Mouse (Mus musculus): ENCODE data around the gene Amh.

Gene Amh

DNA sequence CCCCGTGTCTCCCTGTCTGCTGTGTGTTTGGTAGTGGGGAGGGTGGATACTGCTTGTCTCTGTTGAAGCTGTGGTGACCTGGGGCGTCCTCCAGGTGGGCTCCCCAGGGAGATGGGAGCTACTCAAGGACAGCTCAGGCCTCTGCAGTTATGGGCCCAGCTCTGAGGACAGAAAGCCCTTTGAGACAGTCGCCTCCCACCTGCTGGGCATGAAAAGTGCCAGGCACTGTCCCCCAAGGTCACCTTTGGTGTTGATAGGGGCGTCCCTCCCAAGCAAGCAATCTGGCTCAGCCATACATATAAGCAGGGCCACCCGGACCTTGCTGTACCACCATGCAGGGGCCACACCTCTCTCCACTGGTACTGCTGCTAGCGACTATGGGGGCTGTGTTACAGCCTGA, at the start of gene Amh:
Gene Amh (plus strand): TSS at position 328 of the 400 bp plus-strand sequence.
- no peak for DNase-seq (ENCODE audit: low read depth)

DNA sequence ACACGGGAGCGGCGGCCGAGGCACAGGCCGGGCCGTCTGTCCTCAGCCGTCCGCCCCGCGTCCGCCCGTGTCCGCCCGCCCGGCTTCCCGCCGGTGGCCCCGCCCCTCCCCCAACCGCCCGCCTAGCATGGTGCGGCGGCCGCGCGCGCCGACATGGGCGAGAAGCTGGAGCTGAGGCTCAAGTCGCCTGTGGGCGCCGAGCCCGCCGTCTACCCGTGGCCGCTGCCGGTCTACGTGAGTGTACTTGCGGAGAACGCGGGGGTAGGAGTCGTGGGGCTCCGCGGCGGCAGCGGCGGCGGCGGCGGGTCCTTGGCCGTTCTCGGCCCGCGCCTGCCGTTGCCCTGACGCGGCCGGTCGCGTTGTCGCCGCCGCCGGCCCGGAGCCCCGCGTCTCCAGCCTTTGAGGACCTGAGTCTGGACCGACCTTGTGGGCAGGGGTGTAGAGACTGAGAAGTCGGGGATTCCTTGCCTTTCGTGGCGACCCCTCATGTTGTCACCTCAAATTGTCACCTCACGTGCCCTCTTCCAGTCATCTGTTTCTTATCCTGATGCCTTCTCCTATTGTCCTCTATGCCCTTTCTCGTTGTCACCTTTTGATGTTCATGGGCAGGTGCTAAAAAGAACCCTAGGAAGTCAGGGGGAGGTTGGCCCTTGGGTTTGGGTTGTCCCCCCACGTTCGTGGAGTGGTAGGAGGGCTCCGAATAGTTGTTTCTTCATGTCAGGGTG, 49.6 kb upstream of the Amh start:
- peak; percentile 52 for DNase-seq (ENCODE audit: low read depth)

DNA sequence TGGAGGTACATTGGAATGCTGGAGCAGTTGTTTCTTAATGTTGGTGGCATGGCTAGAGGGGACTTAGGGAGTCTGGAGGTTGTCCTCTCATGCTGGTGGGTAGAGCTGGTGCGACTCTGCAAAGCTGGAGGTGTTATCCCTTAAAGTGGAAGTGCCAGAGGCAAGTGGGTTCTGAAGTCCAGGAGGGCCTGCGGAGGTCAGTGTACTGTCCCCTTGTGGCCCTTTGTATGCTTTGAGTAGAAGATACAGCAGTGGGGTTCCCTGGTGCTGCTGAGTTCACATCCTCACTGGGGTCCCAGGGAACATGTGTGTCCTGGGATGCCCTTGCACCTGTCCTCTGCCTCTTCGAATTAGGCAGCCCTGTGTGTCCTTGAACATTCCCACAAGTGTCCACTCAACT, 48.9 kb upstream of the Amh start:
- peak; percentile 24 for DNase-seq (ENCODE audit: low read depth)

DNA sequence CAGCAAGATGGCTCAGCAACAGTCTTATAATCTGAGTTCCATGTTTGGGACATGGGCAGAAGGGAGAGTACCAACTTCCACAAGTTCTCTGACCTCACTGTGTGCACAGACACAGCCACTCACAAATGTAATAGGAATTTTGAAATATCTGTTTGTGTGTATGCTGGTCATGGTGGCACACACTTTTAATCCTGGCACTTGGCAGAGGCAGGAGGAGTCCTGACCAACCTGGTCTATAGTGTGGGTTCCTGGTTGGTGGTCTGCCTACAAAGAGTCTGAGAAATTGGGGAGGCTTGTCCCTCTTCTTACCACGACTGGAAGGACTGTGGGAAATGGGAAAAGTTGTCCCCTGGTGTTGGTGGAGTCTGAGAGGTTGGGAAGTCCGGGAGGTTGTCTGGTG, 48.5 kb upstream of the Amh start:
- no peak for DNase-seq (ENCODE audit: low read depth)

DNA sequence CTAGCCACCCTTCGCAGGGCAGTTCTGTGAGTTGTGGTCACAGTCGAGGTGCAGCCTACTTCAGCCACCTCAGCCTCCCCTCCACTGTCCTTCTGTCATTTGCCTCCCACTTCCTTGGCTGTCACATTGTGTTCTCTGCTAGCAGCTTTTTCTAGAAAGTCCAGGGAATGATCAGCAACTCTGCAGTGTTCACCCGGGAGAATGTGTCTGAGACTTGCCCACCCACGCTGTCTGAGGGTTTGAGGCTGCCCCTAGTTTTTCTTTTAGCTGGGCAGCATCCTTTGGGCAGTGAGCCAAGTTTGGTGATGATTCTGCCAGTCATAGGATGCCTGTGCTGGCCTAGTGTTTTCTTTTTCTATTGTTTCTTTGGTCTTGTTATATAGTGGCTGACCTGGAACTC, 48.1 kb upstream of the Amh start:
- no peak for DNase-seq (ENCODE audit: low read depth)

DNA sequence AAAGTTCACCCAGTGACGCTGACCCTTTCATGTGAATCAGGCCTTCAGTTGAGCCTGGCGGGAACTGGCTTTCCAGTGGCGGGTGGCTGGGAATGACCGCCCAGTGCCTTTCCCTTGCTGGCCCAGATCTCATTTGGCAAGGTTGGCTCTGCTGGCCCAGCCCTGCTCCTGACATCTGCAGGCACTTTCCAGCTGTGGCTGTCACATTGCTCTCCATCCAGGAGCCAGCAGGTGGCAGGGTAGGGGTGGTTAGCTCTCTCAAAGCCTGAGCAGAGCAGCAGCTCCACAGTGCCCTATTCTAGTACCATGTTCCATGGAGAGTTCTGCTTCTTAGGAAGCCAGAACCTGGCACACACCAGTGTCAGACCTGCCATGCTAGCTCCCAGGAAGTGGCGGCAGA, 47.3 kb upstream of the Amh start:
- DNase-seq (ENCODE audit: low read depth), result peak; percentile 82

DNA sequence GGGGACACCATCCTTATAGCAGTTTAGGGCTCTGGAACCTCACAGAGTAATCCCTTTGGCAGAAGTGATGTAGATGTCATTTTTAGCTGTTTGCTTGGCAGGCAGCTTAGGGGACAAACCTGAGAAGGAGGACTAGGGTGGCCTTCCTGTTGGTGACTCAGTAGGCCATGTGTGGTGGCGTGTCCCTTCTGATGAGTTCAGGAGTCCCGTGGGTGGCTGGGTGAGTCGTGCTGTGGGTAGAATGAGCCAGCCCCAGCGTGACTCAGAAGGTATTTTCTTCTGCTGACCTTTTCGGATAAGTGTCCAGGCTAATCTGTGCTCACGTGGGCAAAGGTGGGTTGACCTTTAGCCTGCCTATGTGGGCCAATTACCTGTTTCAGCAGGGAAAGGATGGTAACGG, 46.4 kb upstream of the Amh start:
- DNase-seq (ENCODE audit: low read depth), result no peak

DNA sequence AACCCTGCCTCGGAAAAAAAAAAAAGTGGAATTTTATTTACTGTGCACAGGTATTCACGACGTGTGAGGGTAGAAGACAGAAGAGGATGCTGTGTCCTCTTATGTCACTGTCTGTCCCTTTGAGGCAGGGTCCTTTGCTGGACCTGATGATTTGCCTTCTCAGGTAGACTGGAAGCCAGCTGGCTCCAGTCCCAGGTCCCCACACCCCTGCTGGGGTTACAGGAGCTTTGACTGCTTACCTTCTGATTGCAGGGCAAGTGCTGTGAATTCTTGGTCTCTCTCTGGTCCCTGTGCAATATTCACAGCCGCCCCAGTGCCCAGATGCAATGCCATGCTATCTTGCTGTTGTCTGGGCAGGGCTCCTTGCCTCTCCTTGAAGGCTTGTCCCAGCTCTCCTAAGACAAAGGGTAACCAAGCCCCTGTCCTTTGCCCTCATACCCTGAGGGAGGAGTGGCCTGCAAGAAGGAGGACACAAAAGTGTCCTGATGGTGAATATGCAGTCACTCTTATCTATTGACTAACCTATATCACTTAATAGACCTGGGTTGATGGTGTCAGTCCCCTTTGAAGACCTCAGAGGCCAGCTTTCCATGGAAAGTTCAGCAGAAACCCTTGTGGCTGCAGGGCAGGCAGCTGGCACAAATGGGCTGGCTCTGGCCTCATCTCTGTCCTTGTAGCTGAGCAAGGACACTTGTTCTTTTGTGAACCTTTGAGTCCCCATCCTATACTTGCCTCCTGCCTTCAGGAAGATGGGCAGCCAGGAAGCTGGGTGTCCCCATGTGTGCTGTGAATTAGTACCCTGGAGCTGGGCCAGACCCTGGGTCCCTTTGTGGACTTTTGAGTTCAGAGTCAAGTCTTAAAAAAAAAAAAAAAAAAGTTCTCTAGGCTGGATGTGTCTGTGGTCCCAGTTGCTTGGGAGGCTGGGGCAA, 44.2 kb upstream of the Amh start:
- DNase-seq (ENCODE audit: low read depth), result no peak

DNA sequence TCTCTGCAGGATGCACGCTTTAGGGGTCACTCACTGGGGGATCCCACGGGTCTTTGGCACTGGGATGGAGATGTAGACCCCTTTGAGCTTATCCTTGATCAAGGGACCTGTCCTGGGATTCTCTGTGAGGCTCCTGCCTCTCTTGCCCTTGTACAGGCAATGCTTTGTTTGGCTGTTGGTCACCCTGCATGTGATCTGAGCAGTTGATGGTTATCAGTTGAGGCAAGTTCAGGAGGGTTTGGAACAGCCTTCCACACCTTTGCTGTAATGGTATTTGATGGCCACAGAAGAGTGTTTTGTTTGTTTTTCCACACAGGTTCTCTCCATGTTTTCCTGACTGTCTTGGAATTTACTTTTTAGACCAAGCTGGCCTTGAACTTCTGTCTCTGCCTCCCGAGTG, 43.2 kb upstream of the Amh start:
- DNase-seq (ENCODE audit: low read depth), result no peak

DNA sequence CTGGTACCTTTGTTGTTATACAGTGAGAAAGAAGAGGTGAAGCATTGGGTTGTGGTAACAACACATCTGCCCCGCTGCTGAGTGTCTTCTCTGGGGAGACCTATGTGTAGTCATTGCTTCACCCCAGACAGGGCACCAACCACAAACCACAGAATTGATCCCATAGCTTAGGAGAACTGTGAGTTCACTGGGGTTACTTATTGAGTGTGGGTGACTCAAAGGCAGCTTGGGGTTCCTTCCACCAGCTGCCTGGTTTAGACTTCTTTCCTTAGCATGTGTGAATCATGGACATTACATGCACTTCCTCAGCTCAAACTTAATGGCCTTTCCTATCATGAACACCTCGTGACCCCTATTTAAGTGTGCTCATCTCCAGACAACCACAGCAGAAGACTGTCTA, 41.5 kb upstream of the Amh start:
- DNase-seq (ENCODE audit: low read depth), result peak; percentile 42

DNA sequence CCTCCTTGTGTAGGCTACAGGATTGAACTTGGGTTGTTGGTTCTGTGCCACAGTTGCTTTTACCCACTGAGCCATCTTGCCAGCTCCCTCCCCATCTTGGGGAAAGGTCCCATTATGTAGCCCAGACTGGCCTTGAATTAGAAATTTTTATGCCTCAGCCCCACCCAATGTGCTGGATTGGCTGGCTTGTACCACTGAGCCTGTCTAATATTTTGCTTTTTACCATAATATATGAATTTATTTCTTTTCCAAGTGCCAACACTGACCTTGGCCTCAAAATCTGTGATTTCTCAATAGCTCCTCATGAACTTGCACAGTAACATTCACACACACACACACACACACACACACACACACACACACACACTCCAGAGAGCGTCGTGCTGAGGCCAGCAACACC, 39.3 kb upstream of the Amh start:
- no peak for DNase-seq (ENCODE audit: low read depth)

DNA sequence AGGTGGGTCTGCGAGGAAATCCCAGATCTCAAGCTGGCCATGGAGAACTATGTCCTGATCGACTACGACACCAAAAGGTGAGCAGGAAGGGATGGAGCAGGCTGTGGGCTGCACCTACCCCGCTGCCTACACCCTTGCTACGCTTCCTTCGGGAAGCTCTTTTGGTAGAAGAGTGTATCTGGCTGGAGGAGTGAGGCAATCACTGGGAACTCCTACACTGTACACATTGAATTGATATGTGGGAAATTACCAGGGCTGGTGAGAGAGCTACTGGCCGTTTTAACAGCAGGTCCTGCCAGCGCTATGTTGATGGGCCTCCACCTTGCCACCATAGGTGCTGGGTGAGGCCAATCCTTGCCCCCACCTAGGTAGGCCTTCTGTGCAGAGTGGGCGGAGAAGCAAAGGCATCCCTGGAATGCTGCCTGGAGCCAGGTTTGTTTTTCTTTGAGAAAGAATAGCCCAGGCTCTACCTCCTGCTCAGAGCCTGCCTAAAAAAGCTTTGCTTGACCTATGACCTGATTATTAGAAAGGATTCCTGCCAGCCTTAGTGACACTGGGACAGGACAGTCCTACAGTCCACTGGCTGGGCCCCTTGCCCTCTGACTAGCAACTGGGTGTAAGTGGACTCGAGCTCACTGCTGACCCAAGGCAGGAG, 38.8 kb upstream of the Amh start:
- DNase-seq (ENCODE audit: low read depth), result no peak

DNA sequence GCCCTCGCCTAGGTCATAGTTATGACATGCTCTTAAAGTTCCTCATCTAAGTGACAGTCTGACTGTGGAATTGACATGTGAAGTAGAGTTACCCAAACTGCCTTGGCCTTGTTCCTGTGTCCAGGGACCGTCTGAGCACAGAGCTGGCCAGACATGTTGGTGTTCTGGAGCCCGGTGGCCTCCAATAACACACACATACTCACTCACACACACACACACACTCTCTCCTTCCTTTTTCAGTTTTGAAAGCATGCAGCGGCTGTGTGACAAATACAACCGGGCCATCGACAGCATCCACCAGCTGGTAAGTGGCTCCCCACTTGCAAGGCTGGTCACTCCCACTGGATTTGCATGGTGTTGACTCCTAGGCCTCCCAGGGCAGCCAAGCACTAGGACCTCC, 36.7 kb upstream of the Amh start:
- DNase-seq (ENCODE audit: low read depth), result no peak

DNA sequence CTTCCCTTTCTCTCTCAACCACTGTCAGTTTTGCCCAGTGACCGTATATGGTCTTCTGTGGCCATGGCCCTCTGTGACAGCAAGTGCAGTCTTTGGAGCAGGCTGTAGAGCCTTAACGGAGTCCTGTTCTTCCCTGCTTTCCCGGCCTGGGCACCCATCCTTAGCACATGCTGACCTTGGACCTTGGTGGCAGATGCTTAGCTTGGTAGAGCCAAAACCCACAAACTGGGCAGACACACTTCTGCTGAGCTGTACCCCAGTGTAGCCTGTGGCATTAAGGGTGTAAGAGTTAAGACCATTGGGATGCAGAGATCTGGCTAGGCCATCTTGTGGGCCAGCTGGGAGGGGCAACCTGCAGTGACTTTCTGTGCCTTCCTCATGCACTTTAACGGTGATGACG, 31.2 kb upstream of the Amh start:
- no peak for DNase-seq (ENCODE audit: low read depth)

DNA sequence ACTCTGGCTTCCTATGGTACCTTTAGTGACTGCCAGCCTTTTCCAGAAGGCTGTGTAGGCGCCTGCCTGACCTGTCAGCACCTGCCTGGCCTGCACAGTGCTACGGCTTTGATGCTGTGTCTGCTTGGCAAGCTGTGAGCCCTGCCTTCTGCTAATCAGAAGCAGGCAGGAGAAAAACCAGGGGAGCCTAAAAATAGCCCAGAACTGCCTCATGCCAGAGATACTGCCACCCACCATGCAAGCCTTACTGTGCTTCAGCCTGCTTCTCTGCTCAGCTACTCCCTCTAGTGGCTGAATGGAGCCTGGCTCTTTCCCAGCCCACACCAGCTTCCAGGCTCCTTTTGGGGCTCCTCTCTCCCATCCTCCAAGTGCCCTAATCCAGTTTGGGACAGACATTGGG, 30.5 kb upstream of the Amh start:
- DNase-seq (ENCODE audit: low read depth), result peak; percentile 78

DNA sequence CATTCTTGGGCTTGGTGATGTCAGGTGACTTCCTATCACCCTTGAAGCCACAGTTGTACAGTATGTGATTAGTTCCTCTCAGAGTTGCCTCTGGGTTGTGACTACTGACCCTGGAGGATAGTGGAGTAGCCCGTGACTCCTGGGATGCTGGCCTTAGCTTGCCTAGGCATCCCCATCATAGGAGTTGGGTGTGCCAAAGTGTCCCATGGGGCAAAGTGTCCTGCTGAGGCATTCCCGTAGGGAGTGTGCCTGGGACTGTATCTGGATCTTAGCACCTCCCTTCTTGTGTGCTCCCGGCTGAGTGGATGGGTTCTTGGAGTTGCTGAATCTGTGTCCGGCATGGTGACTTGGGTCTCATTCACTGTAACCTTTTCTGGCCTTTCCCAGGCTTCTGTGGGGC, 30.1 kb upstream of the Amh start:
- no peak for DNase-seq (ENCODE audit: low read depth)

DNA sequence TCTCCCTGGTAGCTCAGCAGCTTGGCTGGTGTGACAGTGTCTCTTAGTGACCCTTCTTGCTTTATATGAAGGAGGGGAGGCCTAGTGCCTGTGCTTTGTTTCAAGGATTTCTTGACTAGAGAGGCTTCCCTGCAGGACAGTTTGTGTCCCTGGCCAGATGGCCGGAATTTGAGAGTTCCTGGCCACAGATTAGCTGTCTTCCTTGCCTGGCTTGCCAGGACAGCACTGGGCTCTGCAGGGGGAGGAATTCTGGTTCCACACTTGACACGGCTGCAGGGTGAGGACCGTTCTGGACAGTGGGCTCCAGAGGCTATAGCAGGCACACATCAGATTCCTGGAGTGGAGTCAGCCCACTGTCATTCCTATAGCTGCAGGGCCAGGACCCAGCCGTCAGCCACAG, 29.3 kb upstream of the Amh start:
- DNase-seq (ENCODE audit: low read depth), result no peak

DNA sequence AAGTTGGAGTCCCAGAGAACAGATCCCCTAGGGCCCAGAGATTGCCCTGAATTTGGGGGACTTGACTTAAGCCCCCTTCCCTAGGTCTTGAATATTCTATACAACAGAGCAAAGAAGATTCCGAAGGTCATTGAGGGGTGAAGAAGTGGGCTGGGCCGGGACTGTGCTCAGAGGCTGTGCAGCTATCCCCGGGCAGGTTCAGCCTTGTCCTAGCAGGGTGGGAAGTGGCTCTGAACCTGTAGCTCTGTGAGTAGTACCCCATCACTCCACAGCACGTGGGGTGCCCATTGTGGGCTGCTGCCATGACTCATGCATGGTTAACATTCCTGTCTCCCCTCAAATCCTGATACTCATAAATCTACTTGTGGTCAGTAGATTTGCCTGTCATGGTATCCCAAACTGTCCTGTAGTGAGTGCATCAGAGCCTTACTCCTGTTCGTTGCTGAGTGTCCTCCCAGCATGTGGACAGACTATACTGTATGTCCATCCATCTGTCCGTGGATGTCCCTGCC, 28.6 kb upstream of the Amh start:
- DNase-seq (ENCODE audit: low read depth), result no peak

DNA sequence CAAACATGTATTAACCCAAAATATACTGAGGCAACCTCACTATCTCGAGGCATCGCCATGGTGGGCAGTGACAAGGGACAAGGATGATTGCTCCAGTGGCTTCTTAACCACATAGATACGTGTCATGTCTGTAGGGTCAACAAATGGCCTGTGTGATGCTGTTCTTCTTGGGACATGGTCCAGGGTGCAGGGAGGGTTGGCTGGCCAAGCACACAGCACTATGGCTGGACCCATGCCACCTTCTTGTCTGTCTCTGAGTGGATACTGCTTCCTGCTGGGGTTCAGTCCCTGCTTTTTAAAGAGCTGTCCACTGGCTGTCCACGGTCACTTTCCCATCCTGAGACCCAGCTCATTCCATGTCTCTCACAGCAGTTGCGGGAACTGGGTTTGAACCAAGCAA, 27.9 kb upstream of the Amh start:
- DNase-seq (ENCODE audit: low read depth), result no peak

DNA sequence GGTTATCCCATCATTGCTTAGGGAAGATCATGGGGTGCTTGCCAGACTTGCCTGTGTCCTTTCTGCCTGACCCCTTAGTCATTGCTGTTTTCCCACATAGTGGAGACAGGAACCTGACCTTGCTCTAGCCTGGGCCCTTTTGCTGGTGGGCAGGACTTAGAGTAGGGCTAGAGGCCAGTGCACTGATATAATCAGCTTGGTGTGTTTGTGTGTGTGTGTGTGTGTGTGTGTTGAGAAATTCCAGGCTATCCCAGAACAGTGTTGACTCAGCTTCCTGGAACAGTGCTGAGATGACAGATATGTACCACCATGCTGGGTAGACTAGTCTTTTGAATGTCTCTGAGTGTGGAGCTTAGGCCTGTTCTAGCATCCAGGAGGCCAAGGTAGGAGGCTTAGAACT, 25.5 kb upstream of the Amh start:
- no peak for DNase-seq (ENCODE audit: low read depth)

DNA sequence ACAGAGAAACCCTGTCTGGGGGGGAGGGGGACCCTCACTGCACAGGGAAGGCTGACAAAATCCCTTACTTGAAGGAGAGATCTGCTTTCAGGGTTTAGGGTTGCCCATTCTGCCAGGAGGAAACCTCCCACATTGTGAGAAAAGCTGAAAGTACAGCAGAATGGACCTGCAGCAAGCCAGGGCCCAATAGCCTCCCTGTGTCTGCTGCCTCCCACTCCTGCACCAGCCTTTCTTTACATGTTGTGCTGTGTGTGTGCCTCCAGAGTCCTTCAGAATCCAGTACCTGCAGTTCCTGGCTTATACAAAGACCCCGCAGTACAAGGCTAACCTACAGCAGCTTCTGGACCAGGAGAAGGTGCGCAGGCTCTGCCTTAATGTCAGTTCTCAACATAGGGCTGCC, 20.7 kb upstream of the Amh start:
- DNase-seq (ENCODE audit: low read depth), result no peak

DNA sequence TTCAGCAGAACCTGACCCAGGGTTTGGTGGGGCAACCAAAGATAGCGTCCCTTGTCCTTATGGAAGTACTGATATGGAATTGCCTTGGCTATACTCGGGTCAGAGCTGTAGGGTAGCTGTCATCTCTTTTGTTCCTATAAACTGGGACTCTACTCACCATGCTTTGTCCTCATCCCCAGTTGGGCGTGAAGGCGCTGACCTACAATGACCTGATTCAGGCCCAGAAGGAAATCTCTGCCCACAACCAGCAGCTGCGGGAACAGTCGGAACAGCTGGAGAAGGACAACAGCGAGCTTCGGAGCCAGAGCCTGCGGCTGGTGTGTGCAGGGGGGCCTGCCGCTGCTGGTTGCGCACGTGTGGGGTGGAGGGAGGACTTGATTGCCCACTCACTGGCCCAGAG, 20.2 kb upstream of the Amh start:
- DNase-seq (ENCODE audit: low read depth), result no peak

DNA sequence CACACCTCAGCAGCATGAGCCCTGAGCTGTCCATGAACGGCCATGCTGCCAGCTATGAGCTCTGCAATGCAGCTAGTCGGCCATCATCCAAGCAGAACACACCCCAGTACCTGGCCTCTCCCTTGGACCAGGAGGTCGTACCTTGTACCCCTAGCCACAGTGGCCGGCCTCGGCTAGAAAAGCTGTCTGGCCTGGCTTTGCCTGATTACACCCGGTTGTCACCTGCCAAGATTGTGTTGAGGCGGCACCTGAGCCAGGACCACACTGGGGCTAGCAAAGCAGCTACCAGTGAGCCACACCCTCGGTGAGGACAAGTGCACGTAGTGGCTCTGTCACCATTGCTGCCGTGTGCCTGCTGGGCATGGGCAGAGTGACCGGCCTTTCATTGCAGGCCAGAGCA, 19.1 kb upstream of the Amh start:
- DNase-seq (ENCODE audit: low read depth), result no peak

All from naive thymus-derived CD4-positive, alpha-beta T cell, adult 2 months (primary cell).